Mouse (Mus musculus): ENCODE data around the gene Acly. TPM values are rescaled to one million over a fixed set of nuclear protein-coding genes. Genes with fewer than 3 reads are reported as not detected.

Gene Acly
- polyA plus RNA-seq, 1 experiment from 2014 or later, result 159 TPM

GRCm38 (mm10) chr11:100555583-100555982 lies 27.8 kb upstream of the Acly start:
- ATAC-seq (replicated peaks; ENCODE audit: low FRiP score) (peak; percentile 69), DNase-seq (ENCODE audit: low spot score) (peak; percentile 47)
- 14% methylated on average over 11 of the region's 11 CpGs for WGBS
- Histone ChIP-seq H3K9ac (ENCODE audit: low read depth, low read length) (peak overlapping the region; percentile 31; the same call in 1 of the 2 replicates), H3K4me2 (peak overlapping the region; percentile 54), H3K4me3 (ENCODE audit: low read depth, low read length) (peak overlapping the region; percentile 11; the same call in 1 of the 2 replicates), H3K9me3 (ENCODE audit: control insufficient read depth, low read length) (no peaks in the 10 kb centered on the region), H3K36me3 (ENCODE audit: control insufficient read depth, insufficient read depth, low read length) (no peaks in the 10 kb centered on the region), H3K4me1 (replicated peaks; ENCODE audit: control insufficient read depth, insufficient read depth, low read length) (peaks cover 2% of the 10 kb centered on the region; the same call in 1 of the 2 replicates), H3K27me3 (replicated peaks; ENCODE audit: control insufficient read depth, insufficient read depth, low read length) (no peaks in the 10 kb centered on the region), H3K27ac (ENCODE audit: low read depth, low read length) (no peak overlapping the region)

GRCm38 (mm10) chr11:100552842-100553241 lies 25.0 kb upstream of the Acly start:
- Histone ChIP-seq H3K27me3 (replicated peaks; ENCODE audit: control insufficient read depth, insufficient read depth, low read length) (no peaks in the 10 kb centered on the region), H3K4me2 (no peak overlapping the region), H3K9me3 (ENCODE audit: control insufficient read depth, low read length) (no peaks in the 10 kb centered on the region), H3K4me1 (replicated peaks; ENCODE audit: control insufficient read depth, insufficient read depth, low read length) (peaks cover 2% of the 10 kb centered on the region; the same call in 1 of the 2 replicates), H3K4me3 (ENCODE audit: low read depth, low read length) (no peak overlapping the region), H3K27ac (ENCODE audit: low read depth, low read length) (no peak overlapping the region), H3K36me3 (ENCODE audit: control insufficient read depth, insufficient read depth, low read length) (no peaks in the 10 kb centered on the region), H3K9ac (ENCODE audit: low read depth, low read length) (no peak overlapping the region)
- 77% methylated on average over 4 of the region's 4 CpGs for WGBS
- no peak for ATAC-seq (replicated peaks; ENCODE audit: low FRiP score)
- DNase-seq (ENCODE audit: low spot score), result no peak

DNA sequence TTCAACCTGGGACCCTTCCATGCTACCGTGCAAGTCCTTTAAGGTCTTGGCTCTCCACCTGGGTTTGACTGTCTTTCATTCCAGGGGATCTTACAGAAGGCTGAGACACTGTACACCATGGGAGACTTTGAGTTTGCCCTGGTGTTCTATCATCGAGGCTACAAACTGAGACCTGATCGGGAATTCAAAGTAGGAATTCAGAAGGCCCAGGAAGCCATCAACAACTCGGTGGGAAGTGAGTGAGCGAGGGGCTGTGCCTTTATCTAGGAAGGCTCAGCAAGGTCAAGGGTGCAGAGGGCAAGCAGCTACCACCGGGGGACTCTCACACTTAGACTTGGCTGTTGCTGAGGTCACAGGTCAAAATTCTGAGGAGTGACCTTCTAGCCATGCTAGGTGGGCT lies 22.3 kb upstream of the Acly start:
- Histone ChIP-seq H3K4me1 (replicated peaks; ENCODE audit: control insufficient read depth, insufficient read depth, low read length) (peaks cover 4% of the 10 kb centered on the region), H3K4me2 (no peak overlapping the region), H3K9me3 (ENCODE audit: control insufficient read depth, low read length) (no peaks in the 10 kb centered on the region), H3K4me3 (ENCODE audit: low read depth, low read length) (no peak overlapping the region), H3K27me3 (replicated peaks; ENCODE audit: control insufficient read depth, insufficient read depth, low read length) (no peaks in the 10 kb centered on the region), H3K36me3 (ENCODE audit: control insufficient read depth, insufficient read depth, low read length) (no peaks in the 10 kb centered on the region), H3K9ac (ENCODE audit: low read depth, low read length) (no peak overlapping the region), H3K27ac (ENCODE audit: low read depth, low read length) (no peak overlapping the region)
- ATAC-seq (replicated peaks; ENCODE audit: low FRiP score), result no peak
- WGBS, result 65% methylated on average over 6 of the region's 6 CpGs
- DNase-seq (ENCODE audit: low spot score), result no peak

- no peak for ATAC-seq (replicated peaks; ENCODE audit: low FRiP score)
Observed at GRCm38 (mm10) chr11:100549466-100549865, 21.7 kb upstream of the Acly start.

DNA sequence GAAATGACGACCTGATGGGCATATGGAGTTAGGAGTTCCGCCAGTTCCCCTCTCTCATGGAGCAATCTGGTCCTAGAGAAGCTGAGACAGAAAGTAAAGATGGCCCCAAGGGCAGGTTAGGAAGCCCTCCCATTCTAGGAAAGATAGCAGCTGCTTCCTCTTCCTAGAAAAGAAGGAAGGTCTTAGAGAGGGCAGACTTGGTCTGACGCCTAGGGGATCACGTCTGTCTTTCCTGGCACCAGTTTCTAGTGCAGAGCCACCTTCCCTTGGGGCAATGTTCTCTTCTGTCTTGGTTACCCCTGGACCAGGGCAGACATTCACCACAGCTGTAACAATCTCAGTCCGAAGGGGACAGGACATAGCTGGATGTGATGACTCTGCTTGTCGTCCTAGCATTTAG lies 20.3 kb upstream of the Acly start:
- H3K27me3 ChIP-seq (replicated peaks; ENCODE audit: control insufficient read depth, insufficient read depth, low read length), result no peaks in the 10 kb centered on the region
- H3K4me3 ChIP-seq (ENCODE audit: low read depth, low read length), result no peak overlapping the region
- DNase-seq (ENCODE audit: low spot score) (no peak), ATAC-seq (replicated peaks; ENCODE audit: low FRiP score) (no peak)
- no peak overlapping the region for H3K9ac ChIP-seq (ENCODE audit: low read depth, low read length)
- H3K36me3 ChIP-seq (ENCODE audit: control insufficient read depth, insufficient read depth, low read length), result no peaks in the 10 kb centered on the region
- H3K4me2 ChIP-seq, result no peak overlapping the region
- WGBS, result 52% methylated on average over 6 of the region's 6 CpGs
- peaks cover 9% of the 10 kb centered on the region for H3K4me1 ChIP-seq (replicated peaks; ENCODE audit: control insufficient read depth, insufficient read depth, low read length)
- H3K9me3 ChIP-seq (ENCODE audit: control insufficient read depth, low read length), result no peaks in the 10 kb centered on the region
- H3K27ac ChIP-seq (ENCODE audit: low read depth, low read length), result no peak overlapping the region

More at GRCm38 (mm10) chr11:100549466-100549865, 21.7 kb upstream of the Acly start:
- Histone ChIP-seq H3K4me1 (replicated peaks; ENCODE audit: control insufficient read depth, insufficient read depth, low read length) (peaks cover 9% of the 10 kb centered on the region), H3K4me2 (no peak overlapping the region), H3K9me3 (ENCODE audit: control insufficient read depth, low read length) (no peaks in the 10 kb centered on the region), H3K27ac (ENCODE audit: low read depth, low read length) (no peak overlapping the region), H3K9ac (ENCODE audit: low read depth, low read length) (no peak overlapping the region), H3K27me3 (replicated peaks; ENCODE audit: control insufficient read depth, insufficient read depth, low read length) (no peaks in the 10 kb centered on the region), H3K4me3 (ENCODE audit: low read depth, low read length) (no peak overlapping the region), H3K36me3 (ENCODE audit: control insufficient read depth, insufficient read depth, low read length) (no peaks in the 10 kb centered on the region)
- DNase-seq (ENCODE audit: low spot score), result no peak
- 71% methylated on average over 8 of the region's 8 CpGs for WGBS

DNA sequence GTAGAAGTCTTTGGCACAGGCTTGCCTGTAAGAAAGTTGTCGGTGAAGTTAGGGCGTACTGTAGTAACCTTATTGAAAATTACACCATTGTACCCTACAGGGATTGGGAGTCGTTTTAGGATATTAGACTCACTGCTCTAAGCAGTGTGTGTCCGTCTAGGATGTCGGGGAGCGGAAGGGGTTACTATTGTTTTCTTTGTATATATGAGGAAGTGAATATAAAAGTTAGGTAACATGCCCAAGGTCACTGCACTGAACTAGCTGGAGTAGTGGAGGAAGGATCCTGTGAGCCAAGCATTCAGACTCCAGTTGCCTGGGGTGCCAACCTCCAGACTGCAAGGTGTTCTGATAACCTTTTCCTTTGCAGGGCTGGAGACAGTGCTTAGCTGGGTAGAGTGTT lies 19.2 kb upstream of the Acly start:
- Histone ChIP-seq H3K9me3 (ENCODE audit: control insufficient read depth, low read length) (no peaks in the 10 kb centered on the region), H3K36me3 (ENCODE audit: control insufficient read depth, insufficient read depth, low read length) (no peaks in the 10 kb centered on the region), H3K9ac (ENCODE audit: low read depth, low read length) (no peak overlapping the region), H3K4me3 (ENCODE audit: low read depth, low read length) (no peak overlapping the region), H3K27me3 (replicated peaks; ENCODE audit: control insufficient read depth, insufficient read depth, low read length) (no peaks in the 10 kb centered on the region), H3K27ac (ENCODE audit: low read depth, low read length) (no peak overlapping the region), H3K4me2 (no peak overlapping the region), H3K4me1 (replicated peaks; ENCODE audit: control insufficient read depth, insufficient read depth, low read length) (peaks cover 9% of the 10 kb centered on the region)
- WGBS, result 81% methylated on average over 6 of the region's 6 CpGs
- no peak for ATAC-seq (replicated peaks; ENCODE audit: low FRiP score)
- DNase-seq (ENCODE audit: low spot score), result no peak

GRCm38 (mm10) chr11:100545746-100546085 lies 17.9 kb upstream of the Acly start:
- H3K27ac ChIP-seq (ENCODE audit: low read depth, low read length), result peak overlapping the region; percentile 23; the same call in 1 of the 2 replicates
- 26% methylated on average over 7 of the region's 7 CpGs for WGBS
- peak overlapping the region; percentile 73 for H3K9ac ChIP-seq (ENCODE audit: low read depth, low read length)
- H3K4me2 ChIP-seq, result peak overlapping the region; percentile 85
- 0 out of 2 replicates have a peak, but pooled peaks have one; percentile 19 for ATAC-seq (replicated peaks; ENCODE audit: low FRiP score)
- no peaks in the 10 kb centered on the region for H3K27me3 ChIP-seq (replicated peaks; ENCODE audit: control insufficient read depth, insufficient read depth, low read length)
- DNase-seq (ENCODE audit: low spot score), result no peak
- H3K36me3 ChIP-seq (ENCODE audit: control insufficient read depth, insufficient read depth, low read length), result no peaks in the 10 kb centered on the region
- no peaks in the 10 kb centered on the region for H3K9me3 ChIP-seq (ENCODE audit: control insufficient read depth, low read length)
- peaks cover 15% of the 10 kb centered on the region for H3K4me1 ChIP-seq (replicated peaks; ENCODE audit: control insufficient read depth, insufficient read depth, low read length)
- peak overlapping the region; percentile 59 for H3K4me3 ChIP-seq (ENCODE audit: low read depth, low read length)

DNA sequence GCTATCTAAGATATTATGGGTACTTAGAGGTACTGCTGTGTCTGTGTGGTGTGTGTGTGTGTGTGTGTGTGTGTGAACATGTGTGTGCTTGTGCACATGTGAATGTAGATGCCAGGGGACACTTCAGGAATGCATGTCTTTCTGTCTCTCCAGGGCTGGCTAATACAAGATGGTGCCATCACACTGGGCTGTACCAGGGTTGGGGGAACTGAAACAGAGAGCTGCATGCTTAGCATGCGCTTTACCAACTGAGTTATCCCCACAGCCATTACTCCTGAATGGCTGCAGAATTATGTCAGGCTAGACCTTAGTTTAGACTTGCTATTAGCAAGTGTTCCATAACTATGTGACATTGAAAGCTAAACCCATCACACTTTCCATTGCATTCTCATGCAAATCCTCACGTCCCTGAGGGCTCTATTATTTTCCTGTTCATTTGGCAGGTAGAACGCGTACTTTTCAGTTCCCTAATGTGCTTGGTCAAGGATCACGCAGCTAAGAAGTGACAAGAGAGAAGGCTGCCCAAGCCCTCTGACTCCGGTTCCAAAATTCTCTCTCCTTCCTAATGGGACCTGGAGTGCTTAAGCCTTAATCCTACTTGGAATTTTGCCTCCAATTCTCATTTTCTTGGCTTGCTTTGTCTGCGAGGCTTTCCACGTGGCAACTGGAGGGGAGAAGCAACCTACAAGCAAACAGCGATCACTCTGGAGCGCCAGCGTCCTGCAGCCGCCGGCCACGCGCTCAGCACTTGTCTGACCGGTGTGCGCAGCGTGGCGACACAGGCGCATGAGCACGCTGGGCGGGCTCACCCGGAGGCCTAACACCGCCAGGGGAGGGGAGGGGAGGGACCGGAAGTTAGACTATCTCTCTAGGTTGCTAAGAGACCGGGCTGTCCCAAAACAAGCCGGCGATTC lies 17.3 kb upstream of the Acly start, which contains the start of gene Ttc25:
Gene Ttc25, plus strand, starts transcription at position 776 of the 914 bp plus-strand sequence.
- H3K9ac ChIP-seq (ENCODE audit: low read depth, low read length), result peak within 1 kb of the TSS; percentile 73
- peak within 1 kb of the TSS; percentile 59 for H3K4me3 ChIP-seq (ENCODE audit: low read depth, low read length)
- peak; percentile 99 for ATAC-seq (replicated peaks; ENCODE audit: low FRiP score)
- H3K36me3 ChIP-seq (ENCODE audit: control insufficient read depth, insufficient read depth, low read length), result no peaks in the 10 kb centered on the region
- peak within 1 kb of the TSS; percentile 85 for H3K4me2 ChIP-seq
- peak; percentile 87 for DNase-seq (ENCODE audit: low spot score)
- peaks cover 15% of the 10 kb centered on the region for H3K4me1 ChIP-seq (replicated peaks; ENCODE audit: control insufficient read depth, insufficient read depth, low read length)
- peak within 1 kb of the TSS; percentile 60 for H3K27ac ChIP-seq (ENCODE audit: low read depth, low read length)
- WGBS, result 5% methylated on average over 28 of the region's 28 CpGs
- H3K27me3 ChIP-seq (replicated peaks; ENCODE audit: control insufficient read depth, insufficient read depth, low read length), result no peaks in the 10 kb centered on the region
- H3K9me3 ChIP-seq (ENCODE audit: control insufficient read depth, low read length), result no peaks in the 10 kb centered on the region

DNA sequence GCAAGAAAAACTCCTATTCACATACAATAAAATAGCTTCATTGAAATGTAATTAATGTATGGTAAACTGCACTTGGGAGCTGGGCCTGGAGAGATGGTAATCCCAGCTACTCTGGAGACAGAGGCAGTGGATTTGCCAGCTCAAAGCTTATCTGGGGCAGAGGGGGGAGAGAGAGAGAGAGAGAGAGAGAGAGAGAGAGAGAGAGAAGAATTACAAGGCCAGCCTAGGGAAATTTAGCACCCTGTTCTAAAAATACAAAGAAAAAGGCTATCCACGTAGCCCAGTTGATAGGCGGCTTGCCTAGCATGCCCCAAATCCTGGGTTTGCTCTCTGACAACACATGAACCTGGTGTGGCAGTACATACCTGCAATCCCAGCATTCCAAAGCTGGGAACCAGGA lies 13.8 kb upstream of the Acly start:
- Histone ChIP-seq H3K4me2 (no peak overlapping the region), H3K27ac (ENCODE audit: low read depth, low read length) (no peak overlapping the region), H3K9me3 (ENCODE audit: control insufficient read depth, low read length) (no peaks in the 10 kb centered on the region), H3K4me3 (ENCODE audit: low read depth, low read length) (no peak overlapping the region), H3K4me1 (replicated peaks; ENCODE audit: control insufficient read depth, insufficient read depth, low read length) (peaks cover 15% of the 10 kb centered on the region), H3K27me3 (replicated peaks; ENCODE audit: control insufficient read depth, insufficient read depth, low read length) (no peaks in the 10 kb centered on the region), H3K9ac (ENCODE audit: low read depth, low read length) (no peak overlapping the region), H3K36me3 (ENCODE audit: control insufficient read depth, insufficient read depth, low read length) (no peaks in the 10 kb centered on the region)
- DNase-seq (ENCODE audit: low spot score) (no peak), ATAC-seq (replicated peaks; ENCODE audit: low FRiP score) (no peak)
- 77% methylated on average over 2 of the region's 2 CpGs for WGBS
